Mouse (Mus musculus) B cell, adult 62 days (primary cell): Measurements from ENCODE around the gene Cldn24. TPM values are rescaled to one million over a fixed set of nuclear protein-coding genes. Genes with fewer than 3 reads are reported as not detected.

Experiments used
- total RNA-seq: library from RNA; stranded (reverse); gene quantifications from 4 replicates; pipeline ENCODE4 v1.2.4, GENCODE M21; 2023

The Cldn24 gene
- total RNA-seq, result not detected in 4 replicates

GRCm38 (mm10) chr8:47821843-47822242, at the start of gene Cldn24:
TSS of gene Cldn24 (plus strand) at chr8:47822143.

GRCm38 (mm10) chr8:47824182-47824581, 2.2 kb downstream of the Cldn24 start, which contains the start of gene Cldn22:
TSS of gene Cldn22 (plus strand) at chr8:47824482.

Other genes starting within 250 kb of the Cldn24 start
- 30.3 to 36.7 TPM (median 33.0 TPM) in 4 replicates for gene Ing2, start 146.6 kb upstream of the Cldn24 start, total RNA-seq
- 28.4 to 37.8 TPM (median 30.4 TPM) in 4 replicates for gene Cdkn2aip, start 108.2 kb upstream of the Cldn24 start, total RNA-seq
- not detected in 4 replicates for gene Cldn22, start 2.3 kb downstream of the Cldn24 start, total RNA-seq
- gene Wwc2, start 168.8 kb downstream of the Cldn24 start, total RNA-seq, result 3.3 to 4.0 TPM (median 3.6 TPM) in 4 replicates